Mouse (Mus musculus) cerebellum, postnatal 4 days (tissue): ENCODE data around the gene Ice2.

Experiments used
- DNase-seq, 2 experiments: peaks; one replicate each; pipeline ENCODE4 v3.0.0; 2022; ENCODE audit warnings: low spot score in 2 of 2, mixed read lengths in 1 of 2

Ice2 gene

GRCm38 (mm10) chr9:69404671-69405070 lies 7.0 kb downstream of the Ice2 start:
- DNase-seq = no peak

GRCm38 (mm10) chr9:69419476-69419875 lies 21.8 kb downstream of the Ice2 start:
- no peak for DNase-seq

GRCm38 (mm10) chr9:69430531-69430930 lies 32.8 kb downstream of the Ice2 start:
- DNase-seq = no peak

GRCm38 (mm10) chr9:69431863-69432555 lies 34.3 kb downstream of the Ice2 start:
- DNase-seq = no peak

- DNase-seq = no peak
These were observed 37.5 kb downstream of the Ice2 start for GRCm38 (mm10) chr9:69435194-69435593.

- DNase-seq = no peak
These were observed 38.0 kb downstream of the Ice2 start for GRCm38 (mm10) chr9:69435662-69436061.

- no peak for DNase-seq
These were observed 42.2 kb downstream of the Ice2 start for GRCm38 (mm10) chr9:69439805-69440357.

GRCm38 (mm10) chr9:69442471-69443038 lies 44.8 kb downstream of the Ice2 start:
- no peak for DNase-seq

GRCm38 (mm10) chr9:69443203-69443602 lies 45.5 kb downstream of the Ice2 start:
- no peak for DNase-seq

GRCm38 (mm10) chr9:69448801-69449200 lies 51.1 kb downstream of the Ice2 start:
- DNase-seq = no peak

- DNase-seq = no peak
These were observed 52.9 kb downstream of the Ice2 start for GRCm38 (mm10) chr9:69450636-69451035.

- DNase-seq = no peak
These were observed 54.4 kb downstream of the Ice2 start for GRCm38 (mm10) chr9:69451886-69452810.

GRCm38 (mm10) chr9:69453066-69453900 lies 55.6 kb downstream of the Ice2 start, which contains the start of gene Anxa2:
Gene Anxa2, plus strand, starts transcription at chr9:69453620.
- peak in 1 of 2 experiments; percentile 32 for DNase-seq

- no peak for DNase-seq
These were observed 56.4 kb downstream of the Ice2 start for GRCm38 (mm10) chr9:69453901-69454666.

- DNase-seq = no peak
These were observed 57.0 kb downstream of the Ice2 start for GRCm38 (mm10) chr9:69454691-69455090.

- DNase-seq = no peak
These were observed 57.7 kb downstream of the Ice2 start for GRCm38 (mm10) chr9:69455391-69455790.

- DNase-seq = no peak
These were observed 58.8 kb downstream of the Ice2 start for GRCm38 (mm10) chr9:69456406-69457075.

GRCm38 (mm10) chr9:69457143-69457542 lies 59.4 kb downstream of the Ice2 start:
- no peak for DNase-seq

GRCm38 (mm10) chr9:69457747-69458625 lies 60.3 kb downstream of the Ice2 start:
- no peak for DNase-seq
